In the genomic region with DNA sequence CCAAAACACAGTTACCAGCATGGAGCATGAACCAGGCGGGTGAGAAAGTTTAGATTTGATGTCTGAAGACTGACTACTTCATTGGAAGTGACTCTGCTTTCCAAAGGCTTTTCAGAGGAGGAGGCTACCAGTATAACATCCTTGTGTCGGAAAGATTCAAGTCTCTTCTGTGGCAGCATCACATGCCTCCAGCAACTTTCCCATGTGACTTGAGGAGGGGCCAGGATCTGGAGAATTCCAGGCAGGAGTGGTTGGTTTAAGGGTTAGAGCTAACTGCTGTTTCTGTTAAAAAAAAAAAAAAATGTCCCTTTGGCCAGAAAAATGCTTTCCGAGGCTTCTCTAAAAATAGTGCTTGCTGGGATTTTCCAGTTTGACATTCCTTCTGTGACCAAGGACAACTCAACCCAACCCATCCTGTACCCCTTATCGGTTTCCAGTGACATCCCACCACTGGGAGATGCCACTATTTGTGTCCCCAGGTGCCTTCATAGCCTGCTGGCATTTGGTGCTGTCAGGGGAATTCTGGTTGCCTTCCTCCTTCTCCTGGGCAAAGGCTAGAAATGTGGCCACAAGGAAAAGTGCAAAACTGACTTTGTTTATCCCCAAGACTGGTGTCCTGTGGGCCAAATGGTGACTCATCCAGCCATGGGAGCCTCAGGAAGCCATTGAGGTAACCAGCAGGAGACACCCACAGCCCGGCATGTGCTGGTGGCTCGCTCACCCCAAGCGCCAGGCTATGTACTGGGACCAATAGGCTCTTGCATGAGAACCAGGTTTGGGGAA, we compare ENCODE assay signal across 23 mouse cellular contexts. TPM values are rescaled to one million over a fixed set of nuclear protein-coding genes. Genes with fewer than 3 reads are reported as not detected.
DNase-seq lines count a peak whose midpoint lies in the region; ATAC-seq and TF ChIP-seq lines count a peak whose summit lies in the region.
"Had no signal": no experiment of that assay in that cellular context is flagged by ENCODE, and none has a peak within 500 bp of the region (broad histone marks: within the 10 kb centered on the region; RNA-seq: fewer than 3 reads in every experiment).

No protein-coding gene starts in this region.

- H3K27ac ChIP-seq in heart, embryonic 12.5 days (ENCODE audit: poor library complexity, severe bottlenecking) = no peak overlapping the region
- peak overlapping the region; percentile 34 for H3K27ac ChIP-seq in left cerebral cortex, adult 2 months
- peak overlapping the region; percentile 91 for H3K27ac ChIP-seq in embryonic fibroblast, embryonic 13.5 days (ENCODE audit: insufficient read depth, low read length)
- H3K27ac ChIP-seq: embryonic facial prominence, embryonic 15.5 days; hindbrain, embryonic 13.5 days; limb, embryonic 13.5 days; liver, embryonic 13.5 days; lung, embryonic 15.5 days; macrophage; midbrain, embryonic 10.5 days; neural tube, embryonic 13.5 days; stomach, embryonic 15.5 days had no signal

- no peak for TF ChIP-seq POLR2A in embryonic fibroblast, embryonic 13.5 days (IDR thresholded peaks at IDR 0.05; ENCODE audit: low read depth, low read length)

- peaks cover 16% of the 10 kb centered on the region for H3K4me1 ChIP-seq in heart, embryonic 12.5 days (replicated peaks)
- peaks cover 26% of the 10 kb centered on the region for H3K4me1 ChIP-seq in embryonic fibroblast, embryonic 13.5 days (ENCODE audit: control insufficient read depth, insufficient read depth, low read length)
- H3K4me1 ChIP-seq: hindbrain, embryonic 13.5 days; neural tube, embryonic 13.5 days had no signal

- intact Hi-C loops in left cerebral cortex, adult 2 months (cut with DNase I) = no loop called here

- H3K9me3 ChIP-seq in heart, embryonic 12.5 days (replicated peaks) = no peaks in the 10 kb centered on the region
- H3K9me3 ChIP-seq: embryonic facial prominence, embryonic 15.5 days; hindbrain, embryonic 13.5 days; limb, embryonic 13.5 days; liver, embryonic 13.5 days; lung, embryonic 15.5 days; midbrain, embryonic 10.5 days; neural tube, embryonic 13.5 days; stomach, embryonic 15.5 days had no signal

- no peaks in the 10 kb centered on the region for H3K36me3 ChIP-seq in heart, embryonic 12.5 days
- H3K36me3 ChIP-seq: embryonic facial prominence, embryonic 15.5 days; hindbrain, embryonic 13.5 days; limb, embryonic 13.5 days; liver, embryonic 13.5 days; lung, embryonic 15.5 days; midbrain, embryonic 10.5 days; neural tube, embryonic 13.5 days; stomach, embryonic 15.5 days had no signal

- TF ChIP-seq CTCF in left cerebral cortex, adult 2 months (IDR thresholded peaks at IDR 0.05) = no peak
- no peak for TF ChIP-seq CTCF in embryonic fibroblast, embryonic 13.5 days (IDR thresholded peaks at IDR 0.05; ENCODE audit: borderline replicate concordance, insufficient read depth, low read length)

- peak; percentile 27 to 38 for DNase-seq in heart, adult 18-20 months
- no peak for DNase-seq in left cerebral cortex, adult 2 months (ENCODE audit: extremely low spot score in 1 of 2, low spot score in 2 of 2)
- no peak for DNase-seq in left cerebral cortex, adult 11 months (ENCODE audit: low spot score)
- DNase-seq in Muller cell, postnatal 12 days (ENCODE audit: inconsistent ontology term) = peak; percentile 61
- no peak for DNase-seq in embryo, embryonic 11 days
- DNase-seq in thymus, postnatal 0 days (ENCODE audit: low spot score) = no peak
- DNase-seq: adrenal gland, postnatal 25 days; cerebellum, adult 11-12 months; cerebellum, postnatal 14 days; liver, embryonic 13.5 days; spleen, adult 18-20 months; thymus, adult 2 months had no signal

- no peak overlapping the region for H3K4me3 ChIP-seq in heart, embryonic 12.5 days
- no peak overlapping the region for H3K4me3 ChIP-seq in left cerebral cortex, adult 2 months
- no peak overlapping the region for H3K4me3 ChIP-seq in embryonic fibroblast, embryonic 13.5 days (ENCODE audit: insufficient read depth, low read length)
- H3K4me3 ChIP-seq: embryonic facial prominence, embryonic 15.5 days; hindbrain, embryonic 13.5 days; limb, embryonic 13.5 days; liver, embryonic 13.5 days; lung, embryonic 15.5 days; midbrain, embryonic 10.5 days; neural tube, embryonic 13.5 days; stomach, embryonic 15.5 days had no signal

- no peak overlapping the region for H3K4me2 ChIP-seq in heart, embryonic 12.5 days
- H3K4me2 ChIP-seq: embryonic facial prominence, embryonic 15.5 days; hindbrain, embryonic 13.5 days; limb, embryonic 13.5 days; liver, embryonic 13.5 days; lung, embryonic 15.5 days; neural tube, embryonic 13.5 days; stomach, embryonic 15.5 days had no signal

- H3K9ac ChIP-seq in heart, embryonic 12.5 days = no peak overlapping the region
- H3K9ac ChIP-seq: embryonic facial prominence, embryonic 15.5 days; hindbrain, embryonic 13.5 days; limb, embryonic 13.5 days; liver, embryonic 13.5 days; lung, embryonic 15.5 days; neural tube, embryonic 13.5 days; stomach, embryonic 15.5 days had no signal

- no peaks in the 10 kb centered on the region for H3K27me3 ChIP-seq in heart, embryonic 12.5 days (replicated peaks)
- H3K27me3 ChIP-seq: embryonic facial prominence, embryonic 15.5 days; hindbrain, embryonic 13.5 days; limb, embryonic 13.5 days; liver, embryonic 13.5 days; lung, embryonic 15.5 days; neural tube, embryonic 13.5 days; stomach, embryonic 15.5 days had no signal

- WGBS in heart, embryonic 12.5 days = 69% methylated on average over 7 of the region's 7 CpGs

- no peak for ATAC-seq in heart, embryonic 12.5 days (ENCODE audit: insufficient number of reproducible peaks, low FRiP score)
- ATAC-seq: inflammation-experienced regulatory T-cells, adult 6 months had no signal

RNA-seq across cellular contexts. Expression of gene Cmtm4, which starts 12.9 kb away (rescaled TPM):
- total RNA-seq in heart, adult 18-20 months (2021) = 10 to 100 TPM; 11.3 to 12.8 TPM
- polyA plus RNA-seq in heart, embryonic 12.5 days (2016; fragmentation: Nextera tagmentation; extraction: Ambion mirVana) = 1.7 TPM in 2 replicates
- total RNA-seq in left cerebral cortex, adult 2 months (2021) = 10 to 100 TPM; 86.7 to 87.4 TPM
- polyA plus RNA-seq in embryonic fibroblast, embryonic 13.5 days (2011; ENCODE audit: insufficient read length, low read depth, missing spikeins) = 28.2 and 29.1 TPM in 2 replicates
- polyA plus RNA-seq in thymus, postnatal 0 days (2015; fragmentation: Nextera tagmentation; extraction: Ambion mirVana) = 0.73 and 0.86 TPM in 2 replicates

RNA-seq across cellular contexts. Expression of gene Dync1li2, which starts 34.3 kb away (rescaled TPM):
- 10 to 100 TPM; 89.0 to 94.5 TPM for total RNA-seq in heart, adult 18-20 months (2021)
- 69.1 and 76.8 TPM in 2 replicates for polyA plus RNA-seq in heart, embryonic 12.5 days (2016; fragmentation: Nextera tagmentation; extraction: Ambion mirVana)
- 100 to 1,000 TPM; 279 to 326 TPM for total RNA-seq in left cerebral cortex, adult 2 months (2021)
- 106 and 135 TPM in 2 replicates for polyA plus RNA-seq in embryonic fibroblast, embryonic 13.5 days (2011; ENCODE audit: insufficient read length, low read depth, missing spikeins)
- polyA plus RNA-seq in thymus, postnatal 0 days (2015; fragmentation: Nextera tagmentation; extraction: Ambion mirVana) = 23.6 and 27.0 TPM in 2 replicates

Comparison
In these comparisons a context has a peak if more than half of its experiments do, and no peak if none do; other contexts are left out.
1. DNase-seq: peak in heart, adult 18-20 months (2 of 2) and Muller cell, postnatal 12 days (single experiment); none in left cerebral cortex, adult 2 months (0 of 2), left cerebral cortex, adult 11 months (single experiment), embryo, embryonic 11 days (single experiment) and thymus, postnatal 0 days (single experiment).
2. RNA of gene Cmtm4, which starts 12.9 kb away (polyA plus RNA-seq): 28.2 to 29.1 TPM in embryonic fibroblast, embryonic 13.5 days; 1.7 TPM in heart, embryonic 12.5 days and 0.73 to 0.86 TPM in thymus, postnatal 0 days; every median in the first group is over 10 times any median in the second.